Mouse (Mus musculus): ENCODE measurements around the gene Abr. TPM values are rescaled to one million over a fixed set of nuclear protein-coding genes. Genes with fewer than 3 reads are reported as not detected.
A peak's percentile ranks its signal among the peaks of the same experiment; 100 is the strongest.

Abr gene
- polyA plus RNA-seq, 1 experiment from 2014 or later = 93.5 TPM

GRCm38 (mm10) chr11:76548153-76548721 lies 73.9 kb downstream of the Abr start:
- H3K4me3 ChIP-seq (replicated peaks) = no peak overlapping the region
- 0 out of 2 replicates have a peak overlapping the region, but pooled peaks have one; percentile 23 for H3K9ac ChIP-seq (replicated peaks)
- peaks cover 11% of the 10 kb centered on the region; the same call in 1 of the 2 replicates for H3K4me1 ChIP-seq (replicated peaks)
- no peak overlapping the region for H3K4me2 ChIP-seq (replicated peaks)
- 91% methylated on average over 4 of the region's 4 CpGs for WGBS
- no peak overlapping the region for H3K27ac ChIP-seq
- ATAC-seq = no peak
- H3K9me3 ChIP-seq = no peaks in the 10 kb centered on the region
- no peaks in the 10 kb centered on the region for H3K27me3 ChIP-seq
- no peaks in the 10 kb centered on the region for H3K36me3 ChIP-seq

GRCm38 (mm10) chr11:76547420-76547819 lies 74.7 kb downstream of the Abr start:
- no peak for ATAC-seq
- H3K4me3 ChIP-seq (replicated peaks) = no peak overlapping the region
- H3K27ac ChIP-seq = no peak overlapping the region
- WGBS = 77% methylated on average over 5 of the region's 5 CpGs
- no peak overlapping the region for H3K4me2 ChIP-seq (replicated peaks)
- H3K9me3 ChIP-seq = no peaks in the 10 kb centered on the region
- H3K36me3 ChIP-seq = no peaks in the 10 kb centered on the region
- no peaks in the 10 kb centered on the region for H3K27me3 ChIP-seq
- H3K4me1 ChIP-seq (replicated peaks) = peaks cover 11% of the 10 kb centered on the region; the same call in 1 of the 2 replicates
- peak overlapping the region; percentile 23; the same call in 1 of the 2 replicates for H3K9ac ChIP-seq (replicated peaks)

DNA sequence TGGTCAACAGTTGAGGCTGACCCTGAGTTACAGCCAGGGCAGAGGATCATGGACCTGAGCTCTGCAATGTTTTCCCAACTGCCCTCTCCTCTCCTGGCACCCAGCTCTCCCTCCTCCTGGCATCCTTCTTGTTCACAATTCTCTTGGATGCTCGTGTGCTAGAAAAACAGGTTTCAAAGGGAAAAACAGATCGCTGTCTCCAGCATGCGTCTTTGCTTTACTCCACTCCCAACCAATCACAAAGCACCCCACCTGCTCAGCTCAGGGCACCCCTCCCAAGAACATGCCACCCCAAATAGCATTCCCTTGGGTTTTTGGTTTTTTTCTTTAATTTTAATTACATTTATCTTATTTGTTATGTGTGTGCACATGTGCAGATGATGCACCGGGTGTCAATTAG lies 75.7 kb downstream of the Abr start:
- 81% methylated on average over 4 of the region's 4 CpGs for WGBS
- H3K9me3 ChIP-seq = no peaks in the 10 kb centered on the region
- H3K4me2 ChIP-seq (replicated peaks) = no peak overlapping the region
- no peaks in the 10 kb centered on the region for H3K27me3 ChIP-seq
- no peak for ATAC-seq
- H3K9ac ChIP-seq (replicated peaks) = no peak overlapping the region
- no peak overlapping the region for H3K4me3 ChIP-seq (replicated peaks)
- H3K4me1 ChIP-seq (replicated peaks) = peaks cover 11% of the 10 kb centered on the region; the same call in 1 of the 2 replicates
- H3K27ac ChIP-seq = no peak overlapping the region
- H3K36me3 ChIP-seq = no peaks in the 10 kb centered on the region

DNA sequence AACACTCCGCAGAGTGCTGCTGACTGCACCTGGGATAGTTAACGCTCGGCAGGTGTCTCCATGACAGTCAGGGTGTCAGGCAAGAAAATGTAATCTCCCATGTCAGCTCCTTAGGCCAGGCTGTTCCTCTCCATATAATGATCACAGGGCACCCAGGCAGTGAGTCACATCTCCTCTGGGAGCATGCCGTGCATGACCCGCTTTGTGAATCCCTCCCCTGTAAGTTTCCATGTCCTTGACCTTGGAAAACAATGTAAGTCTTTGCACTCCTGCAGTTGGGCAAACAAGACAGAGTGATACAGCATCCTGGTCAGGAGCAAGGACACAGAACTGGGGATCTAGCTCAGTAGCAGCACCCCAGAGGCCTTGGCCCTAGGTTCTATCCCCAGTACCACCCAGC lies 78.8 kb downstream of the Abr start:
- 85% methylated on average over 5 of the region's 5 CpGs for WGBS
- ATAC-seq = no peak
- no peak overlapping the region for H3K27ac ChIP-seq
- no peak overlapping the region for H3K9ac ChIP-seq (replicated peaks)
- H3K4me3 ChIP-seq (replicated peaks) = no peak overlapping the region
- H3K4me1 ChIP-seq (replicated peaks) = peaks cover 11% of the 10 kb centered on the region; the same call in 1 of the 2 replicates
- no peaks in the 10 kb centered on the region for H3K36me3 ChIP-seq
- no peaks in the 10 kb centered on the region for H3K27me3 ChIP-seq
- H3K4me2 ChIP-seq (replicated peaks) = no peak overlapping the region
- no peaks in the 10 kb centered on the region for H3K9me3 ChIP-seq

DNA sequence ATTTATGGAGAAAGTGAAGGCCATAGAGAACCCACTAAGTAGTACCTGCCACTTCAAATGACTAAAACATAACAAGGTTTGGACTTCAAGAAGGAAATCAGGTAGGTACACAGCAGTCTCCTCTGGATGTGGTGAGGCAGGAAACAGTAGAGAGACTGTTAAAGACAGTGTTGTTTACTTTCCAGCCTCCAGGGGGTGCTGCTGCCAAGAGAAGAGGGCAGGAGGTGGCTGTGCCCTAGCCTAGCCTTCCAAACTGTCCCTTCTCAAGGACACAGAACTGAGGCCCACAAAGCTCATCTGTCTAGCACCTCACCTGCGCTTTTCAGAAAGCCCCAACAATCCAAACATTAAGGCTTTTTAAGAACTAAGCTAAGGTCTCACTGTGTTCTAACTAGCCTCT lies 81.1 kb downstream of the Abr start:
- Histone ChIP-seq H3K9me3 (no peaks in the 10 kb centered on the region), H3K9ac (replicated peaks) (no peak overlapping the region), H3K4me1 (replicated peaks) (no peaks in the 10 kb centered on the region), H3K27me3 (no peaks in the 10 kb centered on the region), H3K4me3 (replicated peaks) (no peak overlapping the region), H3K4me2 (replicated peaks) (no peak overlapping the region), H3K36me3 (no peaks in the 10 kb centered on the region), H3K27ac (no peak overlapping the region)
- 62% methylated on average over 1 of the region's 1 CpGs for WGBS
- ATAC-seq = 0 out of 2 replicates have a peak, but pooled peaks have one; percentile 34

GRCm38 (mm10) chr11:76537401-76537800 lies 84.7 kb downstream of the Abr start:
- no peaks in the 10 kb centered on the region for H3K27me3 ChIP-seq
- no peak for ATAC-seq
- 74% methylated on average over 3 of the region's 3 CpGs for WGBS
- H3K9me3 ChIP-seq = no peaks in the 10 kb centered on the region
- 0 out of 2 replicates have a peak, but pooled peaks cover 4% of the 10 kb centered on the region for H3K36me3 ChIP-seq
- H3K4me2 ChIP-seq (replicated peaks) = no peak overlapping the region
- no peak overlapping the region for H3K9ac ChIP-seq (replicated peaks)
- H3K4me3 ChIP-seq (replicated peaks) = no peak overlapping the region
- no peak overlapping the region for H3K27ac ChIP-seq
- no peaks in the 10 kb centered on the region for H3K4me1 ChIP-seq (replicated peaks)

DNA sequence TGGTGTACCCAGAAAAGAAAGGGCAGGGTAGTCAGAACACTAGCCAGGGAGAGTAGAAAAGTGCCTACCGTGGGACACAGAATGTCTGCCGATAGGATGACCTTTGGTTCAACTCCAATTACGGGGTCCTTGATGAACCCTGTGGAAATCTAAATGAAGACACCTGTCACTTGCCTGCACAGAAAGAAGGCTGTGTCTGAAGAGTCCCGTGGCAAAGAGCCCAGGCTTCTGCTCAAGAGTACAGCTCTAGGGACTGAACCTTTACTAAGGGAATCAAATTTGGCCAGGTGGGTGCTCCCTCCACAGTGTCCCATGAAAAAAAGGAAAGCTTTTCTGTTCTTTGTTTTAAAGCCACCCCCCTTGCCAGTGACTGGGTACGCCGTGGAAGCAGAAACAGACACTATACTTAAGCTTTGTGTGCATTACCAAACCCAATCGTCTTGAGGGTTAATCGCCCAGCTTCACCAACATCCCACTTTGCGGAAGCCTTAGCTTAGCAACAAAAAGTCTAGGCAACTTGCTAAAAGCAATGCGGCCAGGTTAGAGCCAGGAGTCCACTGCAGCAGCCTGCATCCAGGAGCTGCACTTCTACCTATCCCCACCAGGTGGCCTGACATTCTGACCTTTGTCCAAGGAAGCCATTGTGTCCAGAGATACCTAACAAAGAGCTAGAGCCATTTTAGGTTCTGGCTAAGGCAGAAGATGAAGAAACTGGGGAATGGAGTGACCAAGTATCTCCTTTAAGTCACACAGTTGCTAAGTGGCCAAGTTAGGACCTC lies 85.3 kb downstream of the Abr start:
- Histone ChIP-seq H3K27ac (no peak overlapping the region), H3K36me3 (0 out of 2 replicates have a peak, but pooled peaks cover 4% of the 10 kb centered on the region), H3K4me2 (replicated peaks) (no peak overlapping the region), H3K4me3 (replicated peaks) (no peak overlapping the region), H3K9me3 (no peaks in the 10 kb centered on the region), H3K27me3 (no peaks in the 10 kb centered on the region), H3K9ac (replicated peaks) (no peak overlapping the region), H3K4me1 (replicated peaks) (no peaks in the 10 kb centered on the region)
- ATAC-seq = no peak
- 79% methylated on average over 10 of the region's 10 CpGs for WGBS

GRCm38 (mm10) chr11:76532001-76532400 lies 90.1 kb downstream of the Abr start:
- no peak overlapping the region for H3K9ac ChIP-seq (replicated peaks)
- no peak overlapping the region for H3K4me3 ChIP-seq (replicated peaks)
- ATAC-seq = no peak
- H3K27ac ChIP-seq = no peak overlapping the region
- peaks cover 24% of the 10 kb centered on the region for H3K4me1 ChIP-seq (replicated peaks)
- H3K4me2 ChIP-seq (replicated peaks) = no peak overlapping the region
- H3K9me3 ChIP-seq = no peaks in the 10 kb centered on the region
- H3K27me3 ChIP-seq = no peaks in the 10 kb centered on the region
- 93% methylated on average over 7 of the region's 7 CpGs for WGBS
- 0 out of 2 replicates have a peak, but pooled peaks cover 4% of the 10 kb centered on the region for H3K36me3 ChIP-seq

DNA sequence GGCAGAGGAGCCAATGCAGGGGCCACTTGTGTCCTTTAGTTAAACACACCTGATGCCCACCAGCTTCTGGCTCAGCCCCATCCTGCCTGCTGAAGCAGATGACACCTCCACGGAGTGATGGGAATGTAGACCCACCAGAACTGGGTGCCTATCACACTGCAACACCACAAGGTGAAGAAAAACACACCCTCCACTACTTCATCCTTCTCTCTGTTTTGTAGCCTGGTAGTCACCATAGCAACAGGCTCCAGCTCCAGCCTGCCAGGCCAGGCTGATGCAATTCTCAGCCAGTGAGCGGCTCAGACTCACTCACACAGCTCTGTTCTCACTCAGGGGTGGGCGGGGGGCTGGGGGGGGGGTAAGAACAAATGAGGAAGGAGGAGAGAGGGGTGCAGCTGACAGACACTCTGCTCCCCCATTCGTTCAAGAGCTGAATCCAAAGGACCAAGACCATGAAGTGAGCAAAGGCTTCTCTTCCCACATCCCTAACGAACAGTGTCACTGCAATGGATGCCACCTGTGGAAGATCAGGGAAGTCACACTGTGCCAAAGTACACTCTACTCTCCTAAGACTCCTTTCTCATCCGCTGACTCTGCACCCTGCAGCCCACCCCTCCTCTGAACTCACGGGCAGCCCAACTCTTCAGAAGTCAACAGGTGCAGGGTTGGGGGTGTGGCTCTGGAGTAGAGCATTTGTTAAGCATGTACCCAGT lies 91.0 kb downstream of the Abr start:
- ATAC-seq = peak; percentile 79
- no peak overlapping the region for H3K9ac ChIP-seq (replicated peaks)

GRCm38 (mm10) chr11:76530168-76530935 lies 91.8 kb downstream of the Abr start:
- WGBS = 82% methylated on average over 15 of the region's 15 CpGs
- peak; percentile 11; the same call in 1 of the 2 replicates for ATAC-seq
- H3K27ac ChIP-seq = peak overlapping the region; percentile 26; the same call in 1 of the 2 replicates

More for the DNA sequence above, 91.0 kb downstream of the Abr start:
- no peaks in the 10 kb centered on the region for H3K27me3 ChIP-seq
- no peak overlapping the region for H3K4me3 ChIP-seq (replicated peaks)
- peaks cover 24% of the 10 kb centered on the region for H3K4me1 ChIP-seq (replicated peaks)
- H3K27ac ChIP-seq = peak overlapping the region; percentile 26; the same call in 1 of the 2 replicates
- no peak overlapping the region for H3K4me2 ChIP-seq (replicated peaks)
- H3K9me3 ChIP-seq = no peaks in the 10 kb centered on the region
- WGBS = 31% methylated on average over 7 of the region's 7 CpGs
- H3K36me3 ChIP-seq = 0 out of 2 replicates have a peak, but pooled peaks cover 4% of the 10 kb centered on the region

DNA sequence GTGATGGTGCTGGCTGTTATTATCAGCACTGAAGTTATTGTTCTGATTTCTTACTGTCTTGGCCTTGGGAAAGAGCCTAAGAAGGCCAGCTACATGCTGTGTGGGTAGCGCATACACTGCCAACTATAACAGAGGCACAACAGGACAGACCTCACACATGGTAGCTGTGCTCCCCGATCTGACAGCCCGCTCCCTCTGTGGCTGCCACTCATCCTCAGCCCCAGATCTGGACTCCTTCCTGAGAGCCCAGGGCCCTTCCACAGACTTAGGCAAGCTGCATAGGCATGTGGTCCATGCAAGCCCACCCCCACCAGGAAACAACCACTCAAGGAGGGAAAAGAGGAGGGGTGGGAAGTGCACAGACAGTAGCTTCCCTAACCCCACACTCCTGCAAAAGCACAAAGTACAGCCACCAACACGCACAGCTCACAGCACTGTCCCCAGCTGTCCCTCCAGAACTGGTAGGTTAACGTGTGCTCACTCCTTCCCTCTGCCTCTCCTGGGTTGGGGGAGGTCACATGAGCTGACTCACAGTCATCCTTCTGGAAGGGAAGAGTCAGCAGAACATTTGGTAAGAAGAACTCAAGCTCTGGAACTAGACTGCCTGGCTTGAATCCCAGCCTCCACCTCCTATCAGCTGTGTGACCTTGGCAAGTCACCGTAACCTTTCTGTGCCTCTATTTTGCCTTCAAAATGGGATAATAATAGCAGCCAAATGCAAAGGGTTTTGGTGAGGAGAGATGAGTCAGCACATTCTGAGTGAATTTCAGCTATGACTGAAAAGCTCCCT lies 92.6 kb downstream of the Abr start:
- Histone ChIP-seq H3K27ac (peak overlapping the region; percentile 26; the same call in 1 of the 2 replicates), H3K4me3 (replicated peaks) (no peak overlapping the region)

More at GRCm38 (mm10) chr11:76530168-76530935, 91.8 kb downstream of the Abr start:
- no peaks in the 10 kb centered on the region for H3K27me3 ChIP-seq
- H3K36me3 ChIP-seq = 0 out of 2 replicates have a peak, but pooled peaks cover 4% of the 10 kb centered on the region
- no peaks in the 10 kb centered on the region for H3K9me3 ChIP-seq
- H3K4me1 ChIP-seq (replicated peaks) = peaks cover 24% of the 10 kb centered on the region
- H3K4me3 ChIP-seq (replicated peaks) = no peak overlapping the region
- H3K4me2 ChIP-seq (replicated peaks) = no peak overlapping the region
- H3K9ac ChIP-seq (replicated peaks) = no peak overlapping the region

More for the DNA sequence above, 92.6 kb downstream of the Abr start:
- H3K9ac ChIP-seq (replicated peaks) = no peak overlapping the region
- 72% methylated on average over 6 of the region's 6 CpGs for WGBS
- H3K9me3 ChIP-seq = no peaks in the 10 kb centered on the region
- H3K36me3 ChIP-seq = 0 out of 2 replicates have a peak, but pooled peaks cover 4% of the 10 kb centered on the region
- no peak overlapping the region for H3K4me2 ChIP-seq (replicated peaks)
- peaks cover 24% of the 10 kb centered on the region for H3K4me1 ChIP-seq (replicated peaks)
- H3K27me3 ChIP-seq = no peaks in the 10 kb centered on the region
- ATAC-seq = no peak
